Mouse (Mus musculus): ENCODE data around the gene Ssbp2.

Gene Ssbp2

GRCm38 (mm10) chr13:91461299-91461698 is 1.2 kb downstream of the Ssbp2 start:
- DNase-seq (ENCODE audit: low spot score in 2 of 2), result no peak

GRCm38 (mm10) chr13:91461711-91462351 is 1.7 kb downstream of the Ssbp2 start:
- DNase-seq (ENCODE audit: low spot score in 2 of 2), result peak; percentile 14 to 26

DNA sequence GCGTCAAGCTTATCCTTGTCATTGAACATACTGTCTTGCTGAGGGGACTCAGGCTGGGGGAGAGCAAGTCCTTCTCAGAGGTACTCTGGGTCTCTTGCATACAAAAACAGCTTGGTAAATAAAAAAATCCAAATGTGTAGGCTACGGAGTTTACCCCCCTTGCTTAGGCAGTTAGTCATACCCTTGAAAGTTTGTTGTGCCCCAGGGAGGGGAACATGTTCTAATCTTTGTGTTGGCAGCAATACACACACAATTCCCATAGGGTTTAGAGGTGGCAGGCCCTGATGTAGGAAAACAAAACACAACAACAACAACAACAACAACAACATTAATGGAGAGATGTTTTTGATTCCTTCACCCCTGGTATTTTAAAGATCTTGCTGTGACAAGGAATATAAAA is 2.3 kb downstream of the Ssbp2 start:
- DNase-seq (ENCODE audit: low spot score in 2 of 2), result no peak

GRCm38 (mm10) chr13:91462893-91463481 is 2.9 kb downstream of the Ssbp2 start:
- peak in 1 of 2 experiments; percentile 25 for DNase-seq (ENCODE audit: low spot score in 2 of 2)

GRCm38 (mm10) chr13:91465002-91465715 is 5.1 kb downstream of the Ssbp2 start:
- DNase-seq (ENCODE audit: low spot score in 2 of 2), result no peak

- DNase-seq (ENCODE audit: low spot score in 2 of 2), result no peak
Measured at GRCm38 (mm10) chr13:91471566-91471965, 11.5 kb downstream of the Ssbp2 start.

- no peak for DNase-seq (ENCODE audit: low spot score in 2 of 2)
Measured at GRCm38 (mm10) chr13:91471980-91472379, 11.9 kb downstream of the Ssbp2 start.

- DNase-seq (ENCODE audit: low spot score in 2 of 2), result no peak
Measured at GRCm38 (mm10) chr13:91473527-91473926, 13.4 kb downstream of the Ssbp2 start.

- DNase-seq (ENCODE audit: low spot score in 2 of 2), result no peak
Measured at GRCm38 (mm10) chr13:91474027-91474426, 13.9 kb downstream of the Ssbp2 start.

DNA sequence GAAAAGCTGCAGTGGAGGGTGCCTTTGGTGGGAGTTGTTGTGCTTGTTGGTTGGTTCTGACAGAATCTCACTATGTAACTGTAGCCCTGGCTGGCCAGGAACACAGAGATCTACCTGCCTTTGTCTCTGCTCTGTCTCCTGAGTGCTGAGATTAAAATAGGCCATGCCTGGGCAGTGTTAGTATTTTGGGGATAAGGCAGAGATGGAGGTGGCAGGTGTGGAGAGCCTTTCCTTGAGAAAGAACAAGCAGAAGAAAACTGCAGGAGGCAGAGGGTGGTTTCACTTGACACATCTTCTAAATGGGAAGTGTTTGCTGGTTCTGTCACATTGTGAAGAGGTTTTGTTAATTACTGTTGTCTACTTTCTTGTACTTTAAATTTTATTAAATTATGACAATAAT is 15.8 kb downstream of the Ssbp2 start:
- DNase-seq (ENCODE audit: low spot score in 2 of 2), result no peak

DNA sequence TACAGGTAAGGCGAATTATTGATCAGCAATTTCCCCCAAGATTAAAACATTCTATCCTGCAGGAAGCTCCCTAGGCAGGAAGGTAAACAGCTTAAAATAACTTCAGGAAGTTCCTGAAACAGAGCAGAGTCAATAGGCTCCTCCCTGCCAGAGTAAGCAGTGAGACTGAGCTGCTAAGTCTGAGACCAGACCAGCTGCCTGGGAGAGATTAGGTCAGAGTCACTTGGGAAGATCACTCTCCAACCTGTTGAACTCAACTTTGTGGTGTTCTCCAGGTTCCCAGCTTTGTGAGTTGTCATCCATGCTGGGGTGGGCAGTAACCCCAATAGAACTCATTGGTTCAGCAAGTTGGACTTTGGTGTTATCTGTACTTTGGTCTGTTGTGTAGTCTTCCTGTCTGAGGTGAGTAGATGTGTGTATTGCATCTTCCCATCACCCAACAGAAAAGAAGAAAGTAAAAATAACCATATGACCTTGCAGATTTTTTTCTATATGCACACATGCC is 16.6 kb downstream of the Ssbp2 start:
- DNase-seq (ENCODE audit: low spot score in 2 of 2), result no peak

GRCm38 (mm10) chr13:91478011-91478410 is 17.9 kb downstream of the Ssbp2 start:
- peak; percentile 36 to 60 for DNase-seq (ENCODE audit: low spot score in 2 of 2)

DNA sequence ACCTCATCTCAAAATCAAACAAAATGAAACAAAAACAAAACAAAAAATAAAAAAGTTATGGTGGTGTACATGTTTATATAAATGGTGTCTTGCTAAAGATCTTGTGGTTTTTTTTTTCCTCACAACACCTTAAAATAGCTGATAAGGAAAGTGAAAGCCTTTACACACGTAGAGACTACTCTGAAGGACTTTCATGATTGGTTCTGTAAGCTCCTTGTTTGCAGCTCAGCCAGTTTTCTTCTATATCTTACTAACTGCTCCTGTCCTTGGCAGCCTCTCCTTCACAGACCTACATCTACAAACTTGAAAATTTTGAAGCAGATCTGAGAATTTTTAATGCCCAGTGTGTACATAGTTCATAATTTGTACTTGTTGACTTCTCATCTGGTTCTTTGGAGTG is 24.2 kb downstream of the Ssbp2 start:
- no peak for DNase-seq (ENCODE audit: low spot score in 2 of 2)

DNA sequence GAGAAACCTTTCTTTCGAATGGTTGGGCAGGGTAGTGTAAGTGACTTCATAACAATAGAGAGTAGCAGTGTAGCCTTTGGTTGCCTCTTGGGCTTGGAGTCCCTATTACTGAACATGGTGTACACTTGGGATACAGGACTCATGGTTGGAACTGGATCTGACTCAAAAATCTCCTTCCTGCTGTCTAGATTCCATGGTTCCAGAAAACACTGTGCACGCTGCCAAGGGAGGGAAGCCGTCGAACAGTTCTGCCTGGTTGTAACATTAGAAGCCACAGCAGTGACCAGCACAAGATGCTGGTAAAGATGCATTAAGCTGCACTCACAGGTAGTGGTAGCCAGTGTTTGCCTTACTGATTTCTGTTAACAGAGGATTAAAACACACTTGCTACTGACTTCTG is 32.0 kb downstream of the Ssbp2 start:
- DNase-seq (ENCODE audit: low spot score in 2 of 2), result no peak

DNA sequence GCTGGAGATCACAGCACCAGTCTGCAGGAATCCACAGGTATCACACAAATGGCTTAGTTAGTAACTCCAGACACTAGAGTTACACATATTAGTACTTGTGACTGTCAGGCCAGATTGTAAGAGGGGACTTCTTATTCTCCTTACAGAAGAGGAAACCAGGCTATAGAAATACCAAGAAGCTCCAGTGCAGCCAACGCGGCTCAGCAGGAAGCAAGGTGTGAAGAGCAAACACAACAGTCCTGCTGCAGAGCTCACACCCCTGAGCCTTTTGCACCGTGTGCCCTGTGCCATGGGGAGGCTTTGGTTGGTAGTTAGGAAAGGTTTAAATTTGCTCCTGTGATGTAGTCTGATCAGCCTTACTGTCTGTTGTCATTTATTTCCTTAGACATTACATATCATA is 37.0 kb downstream of the Ssbp2 start:
- no peak for DNase-seq (ENCODE audit: low spot score in 2 of 2)

DNA sequence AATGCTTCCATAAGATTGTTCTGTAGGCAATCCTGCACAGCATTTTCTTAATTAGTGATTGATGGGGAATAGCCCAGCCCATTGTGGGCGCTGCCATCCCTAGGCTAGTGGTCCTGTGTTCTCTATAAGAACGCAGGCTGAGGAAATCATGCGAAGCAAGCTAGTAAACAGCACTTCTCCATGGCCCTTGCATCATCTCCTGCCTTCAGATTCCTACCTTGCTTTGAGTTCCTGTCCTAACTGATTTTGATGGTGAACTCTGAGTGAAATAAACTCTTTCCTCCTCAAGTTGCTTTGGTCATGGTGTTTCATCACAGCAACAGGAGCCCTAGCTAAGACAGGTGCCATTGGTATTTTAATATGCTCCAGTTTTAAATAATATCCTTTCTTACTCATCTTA is 41.7 kb downstream of the Ssbp2 start:
- no peak for DNase-seq (ENCODE audit: low spot score in 2 of 2)

DNA sequence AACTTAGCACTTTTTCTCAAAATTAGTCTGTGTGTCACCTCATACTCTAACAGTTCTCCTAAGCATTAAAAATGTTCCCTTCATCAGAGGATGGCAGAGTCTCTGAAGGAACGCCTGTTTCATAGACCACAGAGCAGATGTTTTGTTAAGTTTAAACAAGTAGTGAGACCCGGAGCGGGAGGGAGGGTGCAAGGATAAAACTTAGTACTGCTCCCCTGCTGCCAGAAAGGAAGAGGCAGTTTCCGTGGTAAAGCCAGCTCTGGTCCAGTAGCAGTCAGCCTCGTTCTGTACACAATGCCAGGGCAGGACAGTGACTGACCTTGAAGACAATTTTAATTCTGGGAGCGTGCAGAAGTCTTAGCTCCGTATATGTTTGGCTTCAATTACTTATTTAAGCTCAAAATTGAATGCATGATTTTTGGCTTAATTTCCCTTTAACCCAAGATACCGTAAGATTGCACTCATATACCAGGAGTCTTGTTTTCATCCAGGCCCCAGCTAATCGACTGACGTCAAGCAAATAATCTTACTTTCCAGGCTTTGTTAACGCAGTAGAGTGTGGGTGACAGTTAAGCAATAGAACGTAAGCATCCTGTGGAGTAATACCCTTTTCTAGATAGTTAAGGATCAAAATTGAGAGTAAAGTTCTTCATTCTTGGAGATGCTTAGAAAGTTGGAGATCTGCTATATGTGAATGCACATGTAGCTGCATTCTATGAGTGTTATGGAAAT is 42.7 kb downstream of the Ssbp2 start:
- no peak for DNase-seq (ENCODE audit: low spot score in 2 of 2)

GRCm38 (mm10) chr13:91508991-91509390 is 48.9 kb downstream of the Ssbp2 start:
- DNase-seq (ENCODE audit: low spot score in 2 of 2), result no peak

GRCm38 (mm10) chr13:91509467-91509866 is 49.4 kb downstream of the Ssbp2 start:
- no peak for DNase-seq (ENCODE audit: low spot score in 2 of 2)

- no peak for DNase-seq (ENCODE audit: low spot score in 2 of 2)
Measured at GRCm38 (mm10) chr13:91514979-91515378, 54.9 kb downstream of the Ssbp2 start.

DNA sequence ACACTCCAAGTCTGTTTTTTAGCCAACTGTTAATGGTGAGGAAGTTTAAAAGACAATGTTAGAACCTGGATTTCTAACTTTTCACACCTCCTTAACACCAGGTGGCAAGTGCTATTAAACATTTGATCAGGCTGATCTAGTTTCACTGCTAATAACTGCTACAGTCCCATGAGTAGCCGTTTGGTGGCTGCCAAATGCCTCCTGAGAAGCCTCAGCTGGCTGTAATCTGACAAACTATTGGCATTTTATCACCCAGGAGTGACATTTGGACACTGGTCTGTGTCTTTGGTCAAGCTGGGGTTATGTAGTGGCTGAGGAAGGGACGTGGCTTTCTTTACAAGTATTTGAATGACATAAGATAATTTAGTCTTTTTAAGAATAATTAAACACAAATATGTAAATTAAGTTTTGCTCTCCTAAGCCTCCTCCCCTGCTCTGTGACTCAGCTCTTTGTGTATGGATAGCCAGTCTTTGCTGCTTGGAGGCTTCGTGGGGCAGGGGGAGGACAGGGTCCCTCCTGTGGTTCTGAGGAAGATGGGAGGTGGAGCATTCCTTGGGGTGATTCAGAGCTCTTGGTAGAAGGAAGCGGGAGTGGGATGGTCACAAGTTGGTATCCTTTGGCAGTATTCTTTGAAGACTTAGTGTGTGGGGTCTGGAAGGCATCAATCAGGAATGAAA is 60.1 kb downstream of the Ssbp2 start:
- DNase-seq (ENCODE audit: low spot score in 2 of 2), result no peak

DNA sequence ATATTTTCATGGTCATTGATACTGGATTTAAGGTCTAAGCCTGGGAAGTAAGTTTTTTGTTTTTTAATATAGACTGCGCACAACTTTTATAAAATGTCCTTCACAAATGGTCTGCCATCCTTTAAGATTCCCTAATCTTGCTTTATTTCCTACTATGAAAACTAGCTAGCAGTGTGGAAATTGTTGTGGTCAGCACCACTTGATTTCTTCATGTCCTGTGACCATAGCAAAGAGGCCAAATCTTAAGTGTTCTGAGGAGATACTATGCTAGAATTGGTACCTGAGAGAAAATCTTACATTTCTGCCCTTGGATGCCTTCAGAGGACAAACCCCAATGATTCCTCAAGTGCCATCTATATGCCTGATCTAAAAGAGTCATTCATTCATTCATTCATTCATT is 60.9 kb downstream of the Ssbp2 start:
- DNase-seq (ENCODE audit: low spot score in 2 of 2), result no peak

Measured in right cerebral cortex, postnatal 36 days (tissue).